Mouse (Mus musculus) heart, embryonic 12.5 days (tissue): ENCODE measurements around the gene Thap2. TPM values are rescaled to one million over a fixed set of nuclear protein-coding genes. Genes with fewer than 3 reads are reported as not detected.

Source experiments
- ATAC-seq: fragments of 200-750 bp; cut with Nextera tagmentation; 2 replicates; pipeline ENCODE4 v1.8.0; 2017; ENCODE audit warnings: moderate TSS enrichment, moderate library complexity; ENCODE audit not compliant: insufficient number of reproducible peaks, low FRiP score
- H3K27ac ChIP-seq: fragments of 300-500 bp; sonication (generic); 2 replicates; pipeline ENCODE4 v1.5.1; 2016; ENCODE audit warnings: mild to moderate bottlenecking, moderate library complexity; ENCODE audit not compliant: poor library complexity, severe bottlenecking
- H3K27me3 ChIP-seq: fragments of 300-500 bp; sonication (generic); replicated peaks from 2 replicates; pipeline ENCODE4 v1.6.1; 2016; ENCODE audit warnings: mild to moderate bottlenecking, moderate library complexity
- H3K36me3 ChIP-seq: fragments of 300-500 bp; sonication (generic); 2 replicates; pipeline ENCODE4 v1.6.1; 2016; ENCODE audit warnings: mild to moderate bottlenecking, moderate library complexity
- H3K4me1 ChIP-seq: fragments of 300-500 bp; sonication (generic); replicated peaks from 2 replicates; pipeline ENCODE4 v1.6.1; 2016; ENCODE audit warnings: mild to moderate bottlenecking
- H3K4me2 ChIP-seq: fragments of 300-500 bp; sonication (generic); 2 replicates; pipeline ENCODE4 v1.6.1; 2016; ENCODE audit warnings: mild to moderate bottlenecking, moderate library complexity
- H3K4me3 ChIP-seq: fragments of 300-500 bp; sonication (generic); 2 replicates; pipeline ENCODE4 v1.5.1; 2016; ENCODE audit warnings: mild to moderate bottlenecking
- H3K9ac ChIP-seq: fragments of 300-500 bp; sonication (generic); 2 replicates; pipeline ENCODE4 v1.6.1; 2016; ENCODE audit warnings: mild to moderate bottlenecking, moderate library complexity
- H3K9me3 ChIP-seq: fragments of 300-500 bp; sonication (generic); replicated peaks from 2 replicates; pipeline ENCODE4 v1.6.1; 2016; ENCODE audit warnings: mild to moderate bottlenecking, moderate library complexity
- WGBS: fragments of 180-500 bp; shearing (Covaris S2); methylation state at CpG from one replicate; pipeline ENCODE4 v1.1.7; 2016; 5-methylcytosine and 5-hydroxymethylcytosine counted together
- polyA plus RNA-seq: library from polyadenylated mRNA; unstranded; fragments of >200 nt; fragmentation: Nextera tagmentation; extraction: Ambion mirVana; gene quantifications from 2 replicates; pipeline ENCODE4 v1.2.1, GENCODE M21; 2016

The Thap2 gene
- polyA plus RNA-seq, 1 experiment from 2014 or later = 16.2 TPM

DNA sequence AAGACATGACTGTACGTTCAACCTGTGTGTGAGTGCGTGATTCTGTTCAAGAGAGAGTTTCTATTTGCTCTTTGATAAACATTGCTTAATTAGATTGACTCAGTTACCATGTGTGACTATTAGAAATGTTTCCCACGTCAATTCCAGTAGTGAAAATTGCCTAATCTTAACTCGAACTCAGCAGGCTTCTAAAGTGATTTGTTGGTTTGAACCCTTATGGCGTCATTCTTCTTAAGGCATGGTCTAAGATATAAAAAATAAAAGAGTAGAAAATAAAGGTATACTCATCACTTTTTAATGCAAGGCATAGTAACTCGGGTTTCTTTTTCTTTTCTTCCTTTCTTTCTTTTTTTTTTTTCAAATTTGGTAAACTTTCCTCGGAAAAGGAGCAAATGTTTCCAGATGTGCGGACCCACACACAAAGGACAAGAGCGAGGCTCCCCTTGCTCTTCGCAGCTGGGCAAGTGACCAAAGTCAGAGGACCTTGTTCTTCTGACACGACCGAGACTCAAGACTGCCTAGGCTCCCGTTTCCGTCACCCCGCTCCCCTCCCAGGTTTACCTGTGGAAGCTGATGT lies 511 bp downstream of the Thap2 start:
- 4% methylated on average over 15 of the region's 15 CpGs for WGBS
- peaks cover 6% of the 10 kb centered on the region; the same call in 1 of the 2 replicates for H3K36me3 ChIP-seq
- H3K4me3 ChIP-seq = peak overlapping the region; percentile 95
- H3K4me1 ChIP-seq = peaks cover 28% of the 10 kb centered on the region
- H3K27me3 ChIP-seq = no peaks in the 10 kb centered on the region
- H3K4me2 ChIP-seq = peak overlapping the region; percentile 67
- no peaks in the 10 kb centered on the region for H3K9me3 ChIP-seq
- H3K27ac ChIP-seq = peak overlapping the region; percentile 98
- ATAC-seq = peak; percentile 2; the same call in 1 of the 2 replicates
- H3K9ac ChIP-seq = peak overlapping the region; percentile 92

GRCm38 (mm10) chr10:115382846-115383643 lies 1.2 kb downstream of the Thap2 start:
- Histone ChIP-seq H3K4me3 (peak overlapping the region; percentile 95), H3K27ac (peak overlapping the region; percentile 60), H3K4me2 (peak overlapping the region; percentile 67), H3K27me3 (no peaks in the 10 kb centered on the region), H3K36me3 (peaks cover 1% of the 10 kb centered on the region; the same call in 1 of the 2 replicates), H3K9me3 (no peaks in the 10 kb centered on the region), H3K9ac (peak overlapping the region; percentile 58), H3K4me1 (peaks cover 22% of the 10 kb centered on the region)
- 48% methylated on average over 12 of the region's 12 CpGs for WGBS
- no peak for ATAC-seq

DNA sequence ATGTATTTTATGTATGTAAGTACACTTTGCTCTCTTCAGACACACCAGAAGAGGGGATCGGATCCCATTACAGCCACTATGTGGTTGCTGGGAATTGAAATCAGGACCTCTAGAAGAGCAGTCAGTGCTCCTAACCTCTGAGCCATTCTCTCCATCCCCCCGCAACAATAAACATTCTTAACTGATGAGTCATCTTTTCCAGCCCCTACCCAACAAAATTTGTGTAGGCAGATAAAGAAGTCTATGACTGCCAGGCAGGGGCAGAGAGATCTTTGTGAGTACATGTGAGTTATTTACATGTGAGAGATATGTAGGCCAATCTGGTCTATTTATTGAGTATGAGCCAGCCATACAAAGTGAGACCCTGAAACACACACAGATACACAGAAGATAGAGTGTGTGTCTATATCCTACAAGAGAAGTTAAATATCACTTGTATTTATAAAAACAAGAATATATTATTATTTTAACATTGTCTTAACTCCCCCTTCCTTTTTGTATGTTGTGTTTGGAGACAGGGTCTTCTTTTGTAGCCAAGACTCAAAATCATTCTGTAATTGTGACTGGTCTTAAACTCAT lies 2.6 kb downstream of the Thap2 start:
- Histone ChIP-seq H3K36me3 (no peaks in the 10 kb centered on the region), H3K4me1 (peaks cover 16% of the 10 kb centered on the region), H3K27me3 (no peaks in the 10 kb centered on the region), H3K9me3 (no peaks in the 10 kb centered on the region), H3K9ac (no peak overlapping the region), H3K27ac (peak overlapping the region; percentile 38; the same call in 1 of the 2 replicates), H3K4me2 (peak overlapping the region; percentile 14; the same call in 1 of the 2 replicates), H3K4me3 (no peak overlapping the region)
- WGBS = 44% methylated on average over 2 of the region's 2 CpGs
- ATAC-seq = no peak

GRCm38 (mm10) chr10:115363151-115363550 lies 21.1 kb downstream of the Thap2 start:
- Histone ChIP-seq H3K27me3 (no peaks in the 10 kb centered on the region), H3K9ac (peak overlapping the region; percentile 57; the same call in 1 of the 2 replicates), H3K36me3 (no peaks in the 10 kb centered on the region), H3K4me3 (peak overlapping the region; percentile 53), H3K9me3 (no peaks in the 10 kb centered on the region), H3K4me2 (peak overlapping the region; percentile 73), H3K4me1 (peaks cover 15% of the 10 kb centered on the region), H3K27ac (peak overlapping the region; percentile 94)
- no peak for ATAC-seq
- 76% methylated on average over 4 of the region's 4 CpGs for WGBS

DNA sequence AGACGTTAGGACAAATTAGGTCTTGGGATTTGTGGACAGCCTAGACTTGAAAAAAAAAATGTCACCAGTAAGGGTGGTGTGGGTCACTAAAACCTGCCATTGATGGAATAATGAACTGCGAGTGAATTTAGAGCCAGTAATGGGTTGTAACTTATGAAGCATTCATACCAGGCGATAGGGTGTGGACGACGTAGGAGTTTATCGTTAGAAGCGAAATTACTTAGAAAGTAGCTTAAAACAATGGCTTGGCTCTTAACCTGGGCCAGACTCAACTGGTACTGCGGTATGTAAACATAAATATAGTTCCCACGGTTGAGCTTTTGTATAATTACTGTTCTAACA lies 21.6 kb downstream of the Thap2 start:
- no peaks in the 10 kb centered on the region for H3K36me3 ChIP-seq
- 8% methylated on average over 9 of the region's 9 CpGs for WGBS
- peak; percentile 13; the same call in 1 of the 2 replicates for ATAC-seq
- peak overlapping the region; percentile 53 for H3K4me3 ChIP-seq
- no peaks in the 10 kb centered on the region for H3K27me3 ChIP-seq
- H3K27ac ChIP-seq = peak overlapping the region; percentile 94
- H3K9ac ChIP-seq = peak overlapping the region; percentile 57
- no peaks in the 10 kb centered on the region for H3K9me3 ChIP-seq
- H3K4me2 ChIP-seq = peak overlapping the region; percentile 73
- peaks cover 11% of the 10 kb centered on the region for H3K4me1 ChIP-seq

DNA sequence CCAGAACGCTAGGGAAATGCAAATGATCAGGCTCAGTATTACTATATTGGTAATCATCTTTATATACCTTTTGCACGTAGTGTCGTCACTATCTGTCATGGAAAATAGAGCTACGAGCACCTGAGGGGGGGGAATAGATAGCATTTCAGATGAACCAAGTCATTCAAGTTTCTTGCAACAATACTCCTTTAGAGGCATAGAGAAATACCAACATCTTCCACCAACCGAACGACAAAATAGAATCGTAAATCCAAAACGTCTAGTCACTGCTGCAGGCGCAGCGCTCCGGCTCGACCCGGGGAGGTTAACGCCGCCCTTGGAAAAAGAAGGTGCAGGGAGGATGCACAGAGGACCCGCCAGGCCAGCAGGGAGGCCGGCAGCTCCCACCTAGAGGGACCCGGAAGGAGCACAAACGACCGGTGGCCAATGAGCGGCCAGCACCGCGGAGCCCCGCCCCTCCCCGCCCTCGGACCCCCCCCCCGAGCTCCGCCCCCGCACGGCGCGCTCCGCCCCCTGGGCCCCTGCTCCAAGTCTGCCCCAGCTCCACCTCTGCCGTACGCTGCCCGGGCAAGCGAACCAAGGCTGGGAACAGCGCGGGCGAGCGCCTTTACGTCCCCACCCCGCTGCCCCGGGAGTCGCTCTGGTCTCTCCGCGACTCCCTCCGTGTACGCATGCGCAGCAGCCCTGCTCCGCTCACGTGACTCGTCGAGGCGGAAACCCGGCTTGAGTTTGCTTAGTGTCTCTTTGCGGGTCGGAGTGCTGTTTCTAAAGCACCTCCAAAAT lies 22.2 kb downstream of the Thap2 start, which contains the start of gene Tmem19:
Tmem19 (minus strand) TSS at position 662 of the 783 bp plus-strand sequence.
- WGBS = under 1% methylated on average over 51 of the region's 58 CpGs
- peak; percentile 98 for ATAC-seq
- peak within 1 kb of the TSS; percentile 73 for H3K4me2 ChIP-seq

DNA sequence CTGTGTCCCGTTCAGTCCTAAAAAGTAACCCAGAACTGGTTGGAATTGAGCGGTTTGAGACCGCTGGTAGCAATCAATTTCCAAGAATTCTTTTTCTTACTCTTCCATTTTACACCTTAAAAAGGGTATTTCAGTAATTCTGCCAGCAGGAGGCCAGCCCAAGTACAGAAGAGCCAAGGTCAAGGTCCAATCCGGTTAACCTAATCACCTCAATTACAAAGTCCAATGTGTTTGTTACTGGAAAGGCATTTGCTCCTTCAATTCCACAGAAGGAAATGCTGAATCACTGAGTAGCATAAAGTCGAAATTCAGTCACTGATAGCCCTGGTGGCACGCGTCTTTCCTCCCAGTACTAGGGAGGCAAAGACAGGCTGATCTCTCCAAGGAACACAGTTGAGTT lies 25.2 kb downstream of the Thap2 start:
- Histone ChIP-seq H3K36me3 (peaks cover 10% of the 10 kb centered on the region), H3K9me3 (no peaks in the 10 kb centered on the region), H3K27ac (no peak overlapping the region), H3K4me2 (no peak overlapping the region), H3K4me1 (peaks cover 11% of the 10 kb centered on the region), H3K9ac (no peak overlapping the region), H3K27me3 (no peaks in the 10 kb centered on the region), H3K4me3 (no peak overlapping the region)
- 91% methylated on average over 7 of the region's 7 CpGs for WGBS
- no peak for ATAC-seq

More for the DNA sequence above, 22.2 kb downstream of the Thap2 start, which contains the start of gene Tmem19:
- H3K4me1 ChIP-seq = peaks cover 11% of the 10 kb centered on the region
- peak within 1 kb of the TSS; percentile 53 for H3K4me3 ChIP-seq
- H3K9ac ChIP-seq = peak within 1 kb of the TSS; percentile 57
- H3K27me3 ChIP-seq = no peaks in the 10 kb centered on the region
- H3K9me3 ChIP-seq = no peaks in the 10 kb centered on the region
- peak within 1 kb of the TSS; percentile 94 for H3K27ac ChIP-seq
- H3K36me3 ChIP-seq = peaks cover 4% of the 10 kb centered on the region

DNA sequence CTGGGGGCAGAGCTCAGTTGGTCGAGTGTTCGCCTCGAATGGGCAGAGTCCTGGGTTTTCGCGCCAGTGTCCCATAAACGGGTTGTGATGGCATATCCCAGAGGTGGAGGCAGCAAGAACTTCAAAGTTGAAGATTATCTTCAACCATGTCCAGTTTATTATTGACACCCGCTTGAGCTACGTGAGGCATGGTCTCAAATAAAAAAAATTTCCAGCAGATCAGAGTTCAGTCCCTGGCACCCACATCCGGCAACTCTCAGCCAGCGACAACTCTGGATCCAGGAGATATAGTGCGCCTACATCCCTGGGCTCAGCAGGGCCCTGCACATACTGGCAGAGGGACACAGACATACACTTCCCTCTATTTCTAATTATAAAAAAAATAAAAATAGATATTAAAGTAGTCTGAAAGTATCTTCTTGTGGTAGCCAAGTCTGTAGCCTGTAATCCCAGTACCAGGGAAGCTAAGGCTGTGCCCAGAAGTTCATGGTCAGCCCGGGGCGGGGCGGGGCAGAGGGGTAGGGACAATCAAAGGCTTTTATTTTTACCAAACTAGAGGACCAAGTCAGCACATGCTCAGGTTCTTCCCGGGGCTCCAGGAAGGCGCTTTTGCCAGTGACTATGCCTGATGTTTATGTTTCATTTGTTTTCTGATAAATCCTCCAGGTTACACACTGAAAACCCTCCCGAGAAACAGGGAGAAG lies 25.9 kb downstream of the Thap2 start:
- Histone ChIP-seq H3K27ac (no peak overlapping the region), H3K4me2 (no peak overlapping the region), H3K9ac (no peak overlapping the region), H3K9me3 (no peaks in the 10 kb centered on the region), H3K36me3 (peaks cover 10% of the 10 kb centered on the region), H3K27me3 (no peaks in the 10 kb centered on the region), H3K4me3 (no peak overlapping the region), H3K4me1 (peaks cover 9% of the 10 kb centered on the region)
- ATAC-seq = no peak
- 90% methylated on average over 17 of the region's 17 CpGs for WGBS

- no peak overlapping the region for H3K4me2 ChIP-seq
- H3K9ac ChIP-seq = no peak overlapping the region
- H3K27me3 ChIP-seq = no peaks in the 10 kb centered on the region
- H3K27ac ChIP-seq = no peak overlapping the region
- H3K36me3 ChIP-seq = peaks cover 10% of the 10 kb centered on the region
- no peaks in the 10 kb centered on the region for H3K9me3 ChIP-seq
- WGBS = 88% methylated on average over 6 of the region's 7 CpGs
- no peak for ATAC-seq
- peaks cover 2% of the 10 kb centered on the region; the same call in 1 of the 2 replicates for H3K4me1 ChIP-seq
- H3K4me3 ChIP-seq = no peak overlapping the region
Observed at GRCm38 (mm10) chr10:115356106-115356505, 28.1 kb downstream of the Thap2 start.

- ATAC-seq = no peak
- WGBS = 91% methylated on average over 6 of the region's 6 CpGs
- Histone ChIP-seq H3K9ac (no peak overlapping the region), H3K27me3 (no peaks in the 10 kb centered on the region), H3K4me3 (no peak overlapping the region), H3K9me3 (no peaks in the 10 kb centered on the region), H3K36me3 (peaks cover 10% of the 10 kb centered on the region), H3K4me1 (no peaks in the 10 kb centered on the region), H3K27ac (no peak overlapping the region), H3K4me2 (no peak overlapping the region)
Observed at GRCm38 (mm10) chr10:115355016-115355415, 29.2 kb downstream of the Thap2 start.
